Mouse (Mus musculus) CH12.LX (cell line): ENCODE results near the gene Cald1.

Source experiments
- CHD1 ChIP-seq: IDR thresholded peaks from 2 replicates; pipeline ENCODE4 v1.6.1; 2012; ENCODE audit warnings: low read depth, low read length, improper control_type of control experiment, inconsistent platforms
- CHD2 ChIP-seq: IDR thresholded peaks from 2 replicates; pipeline ENCODE4 v1.6.1; 2011; ENCODE audit warnings: low read length, improper control_type of control experiment
- CTCF ChIP-seq, 2 experiments: IDR thresholded peaks in 1 of 2; conservative IDR thresholded peaks in 1 of 2; 2 replicates each; pipeline ENCODE4 v1.5.1; 2011 to 2012; ENCODE audit warnings: low read depth in 2 of 2, low read length in 2 of 2, improper control_type of control experiment in 1 of 2, inconsistent platforms in 1 of 2, mild to moderate bottlenecking in 1 of 2, moderate library complexity in 1 of 2
- EP300 ChIP-seq: IDR thresholded peaks from 2 replicates; pipeline ENCODE4 v1.6.1; 2011; ENCODE audit warnings: low read length, improper control_type of control experiment
- ETS1 ChIP-seq: conservative IDR thresholded peaks from 2 replicates; pipeline ENCODE4 v1.6.1; 2012; ENCODE audit warnings: low read depth, mild to moderate bottlenecking, inconsistent platforms, low read length, improper control_type of control experiment, moderate library complexity
- HCFC1 ChIP-seq: IDR thresholded peaks from 2 replicates; pipeline ENCODE4 v1.6.1; 2012; ENCODE audit warnings: low read depth, mild to moderate bottlenecking, inconsistent platforms, low read length, improper control_type of control experiment
- MXI1 ChIP-seq: IDR thresholded peaks from 2 replicates; pipeline ENCODE4 v1.6.1; 2011; ENCODE audit warnings: mild to moderate bottlenecking, low read depth, low read length, improper control_type of control experiment
- NELFE ChIP-seq: IDR thresholded peaks from 2 replicates; pipeline ENCODE4 v1.6.1; 2011; ENCODE audit warnings: low read depth, low read length, improper control_type of control experiment
- NRF1 ChIP-seq: IDR thresholded peaks from 2 replicates; pipeline ENCODE4 v1.6.1; 2014; ENCODE audit warnings: low read depth, mild to moderate bottlenecking, inconsistent platforms, low read length, improper control_type of control experiment, moderate library complexity
- POLR2A ChIP-seq: IDR thresholded peaks from 2 replicates; pipeline ENCODE4 v1.6.1; 2011; ENCODE audit warnings: low read depth, mild to moderate bottlenecking, improper control_type of control experiment, low read length
- RCOR1 ChIP-seq: conservative IDR thresholded peaks from 2 replicates; pipeline ENCODE4 v1.6.1; 2012; ENCODE audit warnings: low read depth, mild to moderate bottlenecking, inconsistent platforms, low read length, improper control_type of control experiment
- ZC3H11A ChIP-seq: IDR thresholded peaks from 2 replicates; pipeline ENCODE4 v1.6.1; 2012; ENCODE audit warnings: low read depth, mild to moderate bottlenecking, inconsistent platforms, low read length, improper control_type of control experiment
- ZNF384 ChIP-seq: IDR thresholded peaks from 2 replicates; pipeline ENCODE4 v1.6.1; 2012; ENCODE audit warnings: low read depth, low read length, improper control_type of control experiment, inconsistent platforms

- no peak for TF ChIP-seq CTCF (conservative IDR thresholded peaks at IDR 0.05 in 1 of 2, IDR thresholded peaks at IDR 0.05 in 1 of 2; ENCODE audit: low read depth in 2 of 2, low read length in 2 of 2)
- TF ChIP-seq POLR2A: no peak
- no peak for TF ChIP-seq ZC3H11A
- TF ChIP-seq ZNF384: no peak
- TF ChIP-seq CHD2: no peak
- no peak for TF ChIP-seq MXI1
- TF ChIP-seq NELFE: no peak
- TF ChIP-seq EP300: no peak
- TF ChIP-seq HCFC1: no peak
- TF ChIP-seq CHD1: no peak
- no peak for TF ChIP-seq RCOR1
- no peak for TF ChIP-seq ETS1
- no peak for TF ChIP-seq NRF1
Measured at GRCm38 (mm10) chr6:34655719-34656118, 57.4 kb downstream of the Cald1 start.
